Mouse (Mus musculus): ENCODE measurements around the gene Trmt112.
A peak's percentile ranks its signal among the peaks of the same experiment; 100 is the strongest.

The Trmt112 gene

GRCm38 (mm10) chr19:6925611-6926329 is 16.3 kb downstream of the Trmt112 start:
- DNase-seq (ENCODE audit: low spot score in 2 of 2), result no peak

- DNase-seq (ENCODE audit: low spot score in 2 of 2), result no peak
Measured at GRCm38 (mm10) chr19:6926559-6927255, 17.2 kb downstream of the Trmt112 start.

- DNase-seq (ENCODE audit: low spot score in 2 of 2), result no peak
Measured at GRCm38 (mm10) chr19:6928080-6928479, 18.6 kb downstream of the Trmt112 start.

- DNase-seq (ENCODE audit: low spot score in 2 of 2), result no peak
Measured at GRCm38 (mm10) chr19:6931002-6931401, 21.5 kb downstream of the Trmt112 start.

- DNase-seq (ENCODE audit: low spot score in 2 of 2), result no peak
Measured at GRCm38 (mm10) chr19:6932018-6932417, 22.5 kb downstream of the Trmt112 start.

GRCm38 (mm10) chr19:6933102-6933435 is 23.6 kb downstream of the Trmt112 start:
- no peak for DNase-seq (ENCODE audit: low spot score in 2 of 2)

- DNase-seq (ENCODE audit: low spot score in 2 of 2), result no peak
Measured at GRCm38 (mm10) chr19:6933436-6934194, 24.1 kb downstream of the Trmt112 start.

GRCm38 (mm10) chr19:6934195-6934977 is 24.9 kb downstream of the Trmt112 start, which contains the start of gene Kcnk4:
Kcnk4 (minus strand) TSS chr19:6934515.
- DNase-seq (ENCODE audit: low spot score in 2 of 2), result no peak

- no peak for DNase-seq (ENCODE audit: low spot score in 2 of 2)
Measured at GRCm38 (mm10) chr19:6936299-6936698, 26.8 kb downstream of the Trmt112 start.

GRCm38 (mm10) chr19:6937541-6938465 is 28.3 kb downstream of the Trmt112 start:
- no peak for DNase-seq (ENCODE audit: low spot score in 2 of 2)

- DNase-seq (ENCODE audit: low spot score in 2 of 2), result no peak
Measured at GRCm38 (mm10) chr19:6939106-6940002, 29.9 kb downstream of the Trmt112 start.

- DNase-seq (ENCODE audit: low spot score in 2 of 2), result no peak
Measured at GRCm38 (mm10) chr19:6940396-6941351, 31.2 kb downstream of the Trmt112 start.

GRCm38 (mm10) chr19:6941372-6942248 is 32.1 kb downstream of the Trmt112 start, which contains the start of gene Bad:
Bad (plus strand) TSS chr19:6941861.
- peak; percentile 82 to 89 for DNase-seq (ENCODE audit: low spot score in 2 of 2)

- DNase-seq (ENCODE audit: low spot score in 2 of 2), result peak; percentile 89 to 92
Measured at GRCm38 (mm10) chr19:6942249-6942691, 32.8 kb downstream of the Trmt112 start, which contains the start of gene Gpr137. Gpr137 (minus strand) TSS chr19:6942480.

- DNase-seq (ENCODE audit: low spot score in 2 of 2), result no peak
Measured at GRCm38 (mm10) chr19:6942764-6943163, 33.3 kb downstream of the Trmt112 start.

GRCm38 (mm10) chr19:6943709-6944108 is 34.2 kb downstream of the Trmt112 start:
- DNase-seq (ENCODE audit: low spot score in 2 of 2), result no peak

GRCm38 (mm10) chr19:6947742-6948141 is 38.2 kb downstream of the Trmt112 start:
- no peak for DNase-seq (ENCODE audit: low spot score in 2 of 2)

Measured in frontal cortex, postnatal 14 days (tissue).